Mouse (Mus musculus) common myeloid progenitor, adult 5-6 weeks (primary cell): Measurements from ENCODE around the gene Wt1. TPM values are rescaled to one million over a fixed set of nuclear protein-coding genes. Genes with fewer than 3 reads are reported as not detected.

ENCODE experiments used
- ATAC-seq: replicated peaks from 2 replicates; pipeline ENCODE4 v1.8.0; 2016; ENCODE audit warnings: low read depth, mild to moderate bottlenecking, moderate TSS enrichment, inconsistent platforms; ENCODE audit not compliant: poor library complexity, severe bottlenecking
- total RNA-seq: library from RNA; stranded (forward); fragments of 200-1000, 187-1606 nt; gene quantifications from 2 replicates; pipeline ENCODE4 v1.2.3, GENCODE M21; 2017

Wt1 gene
- total RNA-seq, 1 experiment from 2014 or later, result not detected

- ATAC-seq, result no peak
These were observed 47.9 kb downstream of the Wt1 start for GRCm38 (mm10) chr2:105174254-105174653.

- no peak for ATAC-seq
These were observed 52.5 kb downstream of the Wt1 start for GRCm38 (mm10) chr2:105178871-105179270.

- ATAC-seq, result no peak
These were observed 56.2 kb downstream of the Wt1 start for GRCm38 (mm10) chr2:105182501-105182900.

- ATAC-seq, result peak; percentile 50
These were observed 58.8 kb downstream of the Wt1 start for GRCm38 (mm10) chr2:105185140-105185539.

GRCm38 (mm10) chr2:105185768-105186529 lies 59.6 kb downstream of the Wt1 start:
- no peak for ATAC-seq

- ATAC-seq, result no peak
These were observed 60.3 kb downstream of the Wt1 start for GRCm38 (mm10) chr2:105186591-105186990.

- peak; percentile 68 for ATAC-seq
These were observed 61.9 kb downstream of the Wt1 start for GRCm38 (mm10) chr2:105188182-105188581.

GRCm38 (mm10) chr2:105189352-105189751 lies 63.0 kb downstream of the Wt1 start:
- peak; percentile 73 for ATAC-seq

GRCm38 (mm10) chr2:105200152-105200551 lies 73.8 kb downstream of the Wt1 start:
- ATAC-seq, result no peak

- no peak for ATAC-seq
These were observed 80.3 kb downstream of the Wt1 start for GRCm38 (mm10) chr2:105206563-105207174.

- ATAC-seq, result 0 out of 2 replicates have a peak, but pooled peaks have one; percentile 25
These were observed 86.5 kb downstream of the Wt1 start for GRCm38 (mm10) chr2:105212839-105213238.

- ATAC-seq, result no peak
These were observed 89.6 kb downstream of the Wt1 start for GRCm38 (mm10) chr2:105215914-105216313.

- peak; percentile 87 for ATAC-seq
These were observed 92.9 kb downstream of the Wt1 start for GRCm38 (mm10) chr2:105219229-105219628.

- peak; percentile 51 for ATAC-seq
These were observed 93.3 kb downstream of the Wt1 start for GRCm38 (mm10) chr2:105219664-105220063.

GRCm38 (mm10) chr2:105220738-105221303 lies 94.5 kb downstream of the Wt1 start:
- no peak for ATAC-seq

Other genes starting within 250 kb of the Wt1 start
- gene Eif3m, start 109.4 kb upstream of the Wt1 start, total RNA-seq, result 351 and 353 TPM in 2 replicates
- not detected in 2 replicates for gene Gm11060, start 34.5 kb upstream of the Wt1 start, total RNA-seq
- 2.1 and 2.5 TPM in 2 replicates for gene Them7, start 97.8 kb downstream of the Wt1 start, total RNA-seq